Mouse (Mus musculus): Measurements from ENCODE around the gene B4galnt1. TPM values are rescaled to one million over a fixed set of nuclear protein-coding genes. Genes with fewer than 3 reads are reported as not detected.

Gene B4galnt1
- polyA plus RNA-seq, 1 experiment from 2014 or later: 1.2 TPM

GRCm38 (mm10) chr10:127171631-127172200 is 6.7 kb downstream of the B4galnt1 start:
- H3K4me1 ChIP-seq: peaks cover 26% of the 10 kb centered on the region
- no peak overlapping the region for H3K9ac ChIP-seq
- no peaks in the 10 kb centered on the region for H3K9me3 ChIP-seq
- H3K4me3 ChIP-seq: no peak overlapping the region
- H3K36me3 ChIP-seq: no peaks in the 10 kb centered on the region
- WGBS: 77% methylated on average over 15 of the region's 15 CpGs
- H3K27me3 ChIP-seq (replicated peaks): peaks cover 99% of the 10 kb centered on the region
- no peak for ATAC-seq (ENCODE audit: extremely low read depth, insufficient number of reproducible peaks, low FRiP score, low TSS enrichment)
- H3K27ac ChIP-seq (replicated peaks): no peak overlapping the region
- H3K4me2 ChIP-seq: no peak overlapping the region

GRCm38 (mm10) chr10:127173148-127174065 is 8.4 kb downstream of the B4galnt1 start:
- no peak for ATAC-seq (ENCODE audit: extremely low read depth, insufficient number of reproducible peaks, low FRiP score, low TSS enrichment)
- Histone ChIP-seq H3K27ac (replicated peaks) (no peak overlapping the region), H3K9me3 (no peaks in the 10 kb centered on the region), H3K27me3 (replicated peaks) (peaks cover 98% of the 10 kb centered on the region), H3K4me1 (peaks cover 28% of the 10 kb centered on the region), H3K4me2 (no peak overlapping the region), H3K9ac (no peak overlapping the region), H3K4me3 (no peak overlapping the region), H3K36me3 (no peaks in the 10 kb centered on the region)
- 72% methylated on average over 16 of the region's 16 CpGs for WGBS

- ATAC-seq (ENCODE audit: extremely low read depth, insufficient number of reproducible peaks, low FRiP score, low TSS enrichment): no peak
- Histone ChIP-seq H3K27ac (replicated peaks) (no peak overlapping the region), H3K36me3 (no peaks in the 10 kb centered on the region), H3K4me2 (no peak overlapping the region), H3K4me1 (peaks cover 32% of the 10 kb centered on the region), H3K27me3 (replicated peaks) (peaks cover 98% of the 10 kb centered on the region), H3K9me3 (no peaks in the 10 kb centered on the region), H3K4me3 (no peak overlapping the region), H3K9ac (no peak overlapping the region)
- 78% methylated on average over 7 of the region's 7 CpGs for WGBS
Measured at GRCm38 (mm10) chr10:127174170-127174569, 9.1 kb downstream of the B4galnt1 start.

- no peak overlapping the region for H3K27ac ChIP-seq (replicated peaks)
- no peak overlapping the region for H3K9ac ChIP-seq
- peaks cover 26% of the 10 kb centered on the region for H3K4me1 ChIP-seq
- no peak for ATAC-seq (ENCODE audit: extremely low read depth, insufficient number of reproducible peaks, low FRiP score, low TSS enrichment)
- 30% methylated on average over 3 of the region's 3 CpGs for whole genome bisulfite sequencing
- no peak overlapping the region for H3K4me2 ChIP-seq
- H3K27me3 ChIP-seq (replicated peaks): peaks cover 98% of the 10 kb centered on the region
- H3K4me3 ChIP-seq: no peak overlapping the region
- no peaks in the 10 kb centered on the region for H3K36me3 ChIP-seq
- H3K9me3 ChIP-seq: no peaks in the 10 kb centered on the region
Measured at GRCm38 (mm10) chr10:127176228-127176627, 11.2 kb downstream of the B4galnt1 start.

GRCm38 (mm10) chr10:127176756-127177155 is 11.7 kb downstream of the B4galnt1 start:
- no peak for ATAC-seq (ENCODE audit: extremely low read depth, insufficient number of reproducible peaks, low FRiP score, low TSS enrichment)
- H3K9me3 ChIP-seq: no peaks in the 10 kb centered on the region
- peaks cover 98% of the 10 kb centered on the region for H3K27me3 ChIP-seq (replicated peaks)
- H3K36me3 ChIP-seq: no peaks in the 10 kb centered on the region
- H3K4me1 ChIP-seq: peaks cover 26% of the 10 kb centered on the region
- H3K4me3 ChIP-seq: no peak overlapping the region
- no peak overlapping the region for H3K27ac ChIP-seq (replicated peaks)
- H3K4me2 ChIP-seq: peak overlapping the region; percentile 36
- H3K9ac ChIP-seq: no peak overlapping the region
- 6% methylated on average over 7 of the region's 7 CpGs for WGBS

- 18% methylated on average over 9 of the region's 9 CpGs for WGBS
- peaks cover 26% of the 10 kb centered on the region for H3K4me1 ChIP-seq
- H3K27me3 ChIP-seq (replicated peaks): peaks cover 98% of the 10 kb centered on the region
- no peak overlapping the region; the same call in 1 of the 2 replicates for H3K4me3 ChIP-seq
- no peaks in the 10 kb centered on the region for H3K9me3 ChIP-seq
- no peak overlapping the region for H3K9ac ChIP-seq
- peak overlapping the region; percentile 73 for H3K4me2 ChIP-seq
- ATAC-seq (ENCODE audit: extremely low read depth, insufficient number of reproducible peaks, low FRiP score, low TSS enrichment): no peak
- H3K27ac ChIP-seq (replicated peaks): no peak overlapping the region
- H3K36me3 ChIP-seq: no peaks in the 10 kb centered on the region
Measured at GRCm38 (mm10) chr10:127177235-127177634, 12.2 kb downstream of the B4galnt1 start.

- H3K27me3 ChIP-seq (replicated peaks): peaks cover 99% of the 10 kb centered on the region
- H3K9ac ChIP-seq: peak overlapping the region; percentile 68
- H3K4me1 ChIP-seq: peaks cover 26% of the 10 kb centered on the region
- H3K4me2 ChIP-seq: peak overlapping the region; percentile 73
- 2% methylated on average over 23 of the region's 23 CpGs for WGBS
- peaks cover 3% of the 10 kb centered on the region; the same call in 1 of the 2 replicates for H3K36me3 ChIP-seq
- ATAC-seq (ENCODE audit: extremely low read depth, insufficient number of reproducible peaks, low FRiP score, low TSS enrichment): peak; percentile 21; the same call in 1 of the 2 replicates
- no peaks in the 10 kb centered on the region for H3K9me3 ChIP-seq
- H3K4me3 ChIP-seq: peak overlapping the region; percentile 45
- no peak overlapping the region for H3K27ac ChIP-seq (replicated peaks)
Measured at GRCm38 (mm10) chr10:127177719-127178118, 12.7 kb downstream of the B4galnt1 start.

GRCm38 (mm10) chr10:127178286-127179027 is 13.4 kb downstream of the B4galnt1 start:
- ATAC-seq (ENCODE audit: extremely low read depth, insufficient number of reproducible peaks, low FRiP score, low TSS enrichment): no peak
- no peaks in the 10 kb centered on the region for H3K9me3 ChIP-seq
- peaks cover 8% of the 10 kb centered on the region for H3K36me3 ChIP-seq
- WGBS: 5% methylated on average over 41 of the region's 41 CpGs
- H3K4me3 ChIP-seq: peak overlapping the region; percentile 45
- peak overlapping the region; percentile 73 for H3K4me2 ChIP-seq
- peaks cover 27% of the 10 kb centered on the region for H3K4me1 ChIP-seq
- no peak overlapping the region for H3K27ac ChIP-seq (replicated peaks)
- H3K9ac ChIP-seq: peak overlapping the region; percentile 68
- H3K27me3 ChIP-seq (replicated peaks): peaks cover 99% of the 10 kb centered on the region

GRCm38 (mm10) chr10:127179871-127180694 is 15.1 kb downstream of the B4galnt1 start, which contains the start of gene Slc26a10:
Gene Slc26a10, minus strand, starts transcription at chr10:127180645.
- H3K4me3 ChIP-seq: peak within 1 kb of the TSS; percentile 45
- peaks cover 99% of the 10 kb centered on the region for H3K27me3 ChIP-seq (replicated peaks)
- H3K9me3 ChIP-seq: no peaks in the 10 kb centered on the region
- H3K4me1 ChIP-seq: peaks cover 36% of the 10 kb centered on the region
- H3K27ac ChIP-seq (replicated peaks): peak within 1 kb of the TSS; percentile 37; the same call in 1 of the 2 replicates
- H3K4me2 ChIP-seq: peak within 1 kb of the TSS; percentile 73
- 2% methylated on average over 34 of the region's 34 CpGs for WGBS
- no peak for ATAC-seq (ENCODE audit: extremely low read depth, insufficient number of reproducible peaks, low FRiP score, low TSS enrichment)
- H3K9ac ChIP-seq: peak within 1 kb of the TSS; percentile 71
- peaks cover 15% of the 10 kb centered on the region for H3K36me3 ChIP-seq

GRCm38 (mm10) chr10:127180695-127181047 is 15.6 kb downstream of the B4galnt1 start:
- no peak for ATAC-seq (ENCODE audit: extremely low read depth, insufficient number of reproducible peaks, low FRiP score, low TSS enrichment)
- WGBS: 13% methylated on average over 3 of the region's 3 CpGs
- H3K4me3 ChIP-seq: peak overlapping the region; percentile 45
- peaks cover 99% of the 10 kb centered on the region for H3K27me3 ChIP-seq (replicated peaks)
- H3K4me1 ChIP-seq: peaks cover 36% of the 10 kb centered on the region
- no peak overlapping the region for H3K9ac ChIP-seq
- H3K4me2 ChIP-seq: peak overlapping the region; percentile 73
- H3K9me3 ChIP-seq: no peaks in the 10 kb centered on the region
- peaks cover 19% of the 10 kb centered on the region for H3K36me3 ChIP-seq
- peak overlapping the region; percentile 37; the same call in 1 of the 2 replicates for H3K27ac ChIP-seq (replicated peaks)

Measured in heart, embryonic 13.5 days (tissue).